9 mouse cellular contexts compared by ENCODE assay signal in the genomic region with DNA sequence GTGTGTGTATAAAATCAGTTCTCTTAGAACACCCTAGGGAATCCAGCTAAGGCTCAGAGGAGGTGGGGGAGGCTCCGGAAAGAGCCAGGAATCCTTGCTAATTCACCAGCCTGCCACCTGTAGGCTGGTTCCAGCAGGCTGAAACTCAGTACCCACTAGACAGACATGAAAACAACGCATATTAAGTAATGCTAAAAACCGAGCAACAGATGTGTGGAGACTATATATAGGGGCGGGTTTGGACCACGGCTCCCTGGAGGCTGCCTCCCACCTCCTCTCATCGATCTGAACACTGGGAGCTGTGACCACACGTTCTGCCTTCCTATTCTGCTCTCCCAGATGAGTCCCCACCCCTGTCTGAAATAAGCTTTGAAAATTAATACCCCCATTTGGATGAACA. TPM values are rescaled to one million over a fixed set of nuclear protein-coding genes. Genes with fewer than 3 reads are reported as not detected.
A peak's percentile ranks its signal among the peaks of the same experiment; 100 is the strongest.
DNase-seq lines count a peak whose midpoint lies in the region; ATAC-seq lines count a peak whose summit lies in the region.
"Had no signal": no experiment of that assay in that cellular context is flagged by ENCODE, and none has a peak within 500 bp of the region (broad histone marks: within the 10 kb centered on the region; RNA-seq: fewer than 3 reads in every experiment).

No protein-coding gene starts in this region.

- no peaks in the 10 kb centered on the region for H3K36me3 ChIP-seq in kidney, embryonic 15.5 days
- H3K36me3 ChIP-seq in neural tube, embryonic 12.5 days = no peaks in the 10 kb centered on the region

- no peak overlapping the region for H3K9ac ChIP-seq in kidney, embryonic 15.5 days
- no peak overlapping the region for H3K9ac ChIP-seq in neural tube, embryonic 12.5 days

- peaks cover 19% of the 10 kb centered on the region; the same call in 1 of the 2 replicates for H3K4me1 ChIP-seq in kidney, embryonic 15.5 days
- peaks cover 8% of the 10 kb centered on the region; the same call in 1 of the 2 replicates for H3K4me1 ChIP-seq in neural tube, embryonic 12.5 days

- H3K4me3 ChIP-seq in kidney, embryonic 15.5 days (replicated peaks) = 0 out of 2 replicates have a peak overlapping the region, but pooled peaks have one; percentile 4
- H3K4me3 ChIP-seq in neural tube, embryonic 12.5 days = no peak overlapping the region

- no peak for DNase-seq in kidney, postnatal 10 days
- peak; percentile 10 for DNase-seq in embryo, embryonic 9.5 days (ENCODE audit: extremely low spot score)
- DNase-seq in layer of hippocampus, adult 9-11 months = peak; percentile 69
- DNase-seq in Muller cell, postnatal 12 days (ENCODE audit: inconsistent ontology term) = no peak
- no peak for DNase-seq in B cell, adult 2 months
- DNase-seq: lung, postnatal 14 days had no signal

- peaks cover 61% of the 10 kb centered on the region for H3K27me3 ChIP-seq in kidney, embryonic 15.5 days
- peaks cover 23% of the 10 kb centered on the region for H3K27me3 ChIP-seq in neural tube, embryonic 12.5 days (replicated peaks)

- H3K27ac ChIP-seq in kidney, embryonic 15.5 days = no peak overlapping the region
- no peak overlapping the region for H3K27ac ChIP-seq in neural tube, embryonic 12.5 days

- ATAC-seq in kidney, embryonic 15.5 days (replicated peaks; ENCODE audit: low FRiP score) = no peak
- no peak for ATAC-seq in neural tube, embryonic 12.5 days (ENCODE audit: low FRiP score, low read depth)
- ATAC-seq in cerebellum, adult (ENCODE audit: insufficient number of reproducible peaks, low FRiP score, low TSS enrichment) = no peak

- H3K9me3 ChIP-seq in kidney, embryonic 15.5 days (replicated peaks) = no peaks in the 10 kb centered on the region
- no peaks in the 10 kb centered on the region for H3K9me3 ChIP-seq in neural tube, embryonic 12.5 days

- 7% methylated on average over 7 of the region's 7 CpGs for WGBS in kidney, embryonic 15.5 days
- 11% methylated on average over 7 of the region's 7 CpGs for WGBS in neural tube, embryonic 12.5 days

- peak overlapping the region; percentile 100 for H3K4me2 ChIP-seq in kidney, embryonic 15.5 days
- peak overlapping the region; percentile 92 for H3K4me2 ChIP-seq in neural tube, embryonic 12.5 days (replicated peaks)

RNA-seq across cellular contexts. Expression of gene Fam189a1, which starts 1.8 kb away (rescaled TPM):
- polyA plus RNA-seq in kidney, embryonic 15.5 days (2015; fragmentation: Nextera tagmentation; extraction: Ambion mirVana) = 0.33 and 0.66 TPM in 2 replicates
- 6.9 and 8.8 TPM in 2 replicates for polyA plus RNA-seq in neural tube, embryonic 12.5 days (2016; fragmentation: Nextera tagmentation; extraction: Ambion mirVana)

Comparison
In these comparisons a context has a peak if more than half of its experiments do, and no peak if none do; other contexts are left out.
1. DNase-seq: peak in embryo, embryonic 9.5 days (single experiment) and layer of hippocampus, adult 9-11 months (single experiment); none in kidney, postnatal 10 days (single experiment), Muller cell, postnatal 12 days (single experiment) and B cell, adult 2 months (0 of 2).